Mouse (Mus musculus): ENCODE data around the gene Slc25a25. TPM values are rescaled to one million over a fixed set of nuclear protein-coding genes. Genes with fewer than 3 reads are reported as not detected.
"Not testable (repeated sequence)": the region's sequence is repeated elsewhere in the genome, so short reads cannot be mapped to it uniquely, and the experiment has no call there.

Gene Slc25a25
- polyA plus RNA-seq, 1 experiment from 2014 or later = 37.4 TPM

DNA sequence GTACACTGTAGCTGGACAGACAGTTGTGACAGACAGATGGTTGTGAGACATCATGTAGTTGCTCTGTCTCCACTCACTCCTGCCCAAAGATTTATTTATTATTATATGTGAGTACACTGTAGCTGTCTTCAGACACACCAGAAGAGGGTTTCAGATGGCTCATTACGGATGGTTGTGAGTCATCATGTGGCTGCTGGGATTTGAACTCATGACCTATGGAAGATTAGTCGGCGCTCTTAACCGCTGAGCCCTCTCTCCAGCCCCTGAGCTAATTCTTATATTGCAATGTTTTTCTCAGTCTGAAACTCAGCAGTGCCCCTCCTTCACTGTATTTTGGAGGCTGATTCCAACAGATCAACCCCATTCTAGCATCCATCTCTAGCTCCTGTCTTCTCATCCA lies 34.5 kb upstream of the Slc25a25 start:
- Histone ChIP-seq H3K4me2 (no peak overlapping the region), H3K9ac (no peak overlapping the region), H3K9me3 (replicated peaks) (no peaks in the 10 kb centered on the region), H3K4me3 (no peak overlapping the region), H3K36me3 (ENCODE audit: poor library complexity, severe bottlenecking) (no peaks in the 10 kb centered on the region), H3K27me3 (no peaks in the 10 kb centered on the region), H3K27ac (no peak overlapping the region), H3K4me1 (no peaks in the 10 kb centered on the region)
- 93% methylated on average over 4 of the region's 4 CpGs for WGBS
- ATAC-seq = no peak

- Histone ChIP-seq H3K27ac (no peak overlapping the region), H3K9me3 (replicated peaks) (no peaks in the 10 kb centered on the region), H3K27me3 (no peaks in the 10 kb centered on the region), H3K4me3 (no peak overlapping the region), H3K4me1 (no peaks in the 10 kb centered on the region), H3K36me3 (ENCODE audit: poor library complexity, severe bottlenecking) (no peaks in the 10 kb centered on the region), H3K9ac (no peak overlapping the region), H3K4me2 (no peak overlapping the region)
- ATAC-seq = no peak
- WGBS = 81% methylated on average over 6 of the region's 6 CpGs
Observed at GRCm38 (mm10) chr2:32484933-32485332, 33.7 kb upstream of the Slc25a25 start.

GRCm38 (mm10) chr2:32483179-32483875 lies 32.1 kb upstream of the Slc25a25 start:
- H3K27ac ChIP-seq = no peak overlapping the region
- no peak overlapping the region for H3K9ac ChIP-seq
- H3K9me3 ChIP-seq (replicated peaks) = no peaks in the 10 kb centered on the region
- H3K27me3 ChIP-seq = no peaks in the 10 kb centered on the region
- H3K36me3 ChIP-seq (ENCODE audit: poor library complexity, severe bottlenecking) = no peaks in the 10 kb centered on the region
- no peak overlapping the region for H3K4me3 ChIP-seq
- no peaks in the 10 kb centered on the region for H3K4me1 ChIP-seq
- H3K4me2 ChIP-seq = no peak overlapping the region
- ATAC-seq = no peak
- WGBS = 77% methylated on average over 9 of the region's 9 CpGs

GRCm38 (mm10) chr2:32482351-32482750 lies 31.1 kb upstream of the Slc25a25 start:
- Histone ChIP-seq H3K9ac (no peak overlapping the region), H3K9me3 (replicated peaks) (0 out of 2 replicates have a peak, but pooled peaks cover 5% of the 10 kb centered on the region), H3K36me3 (ENCODE audit: poor library complexity, severe bottlenecking) (no peaks in the 10 kb centered on the region), H3K4me3 (no peak overlapping the region), H3K4me2 (no peak overlapping the region), H3K27me3 (no peaks in the 10 kb centered on the region), H3K4me1 (no peaks in the 10 kb centered on the region), H3K27ac (no peak overlapping the region)
- ATAC-seq = no peak
- 92% methylated on average over 8 of the region's 8 CpGs for WGBS

GRCm38 (mm10) chr2:32475361-32475760 lies 24.1 kb upstream of the Slc25a25 start:
- 99% methylated on average over 6 of the region's 9 CpGs for WGBS
- ATAC-seq; H3K36me3 ChIP-seq (ENCODE audit: poor library complexity, severe bottlenecking); H3K27ac ChIP-seq; H3K4me3 ChIP-seq; H3K27me3 ChIP-seq; H3K4me2 ChIP-seq; H3K4me1 ChIP-seq; H3K9me3 ChIP-seq (replicated peaks); H3K9ac ChIP-seq: not testable (repeated sequence)

GRCm38 (mm10) chr2:32471681-32472061 lies 20.4 kb upstream of the Slc25a25 start:
- WGBS = 86% methylated on average over 6 of the region's 6 CpGs
- Histone ChIP-seq H3K9me3 (replicated peaks) (no peaks in the 10 kb centered on the region), H3K4me1 (no peaks in the 10 kb centered on the region), H3K4me2 (no peak overlapping the region), H3K27me3 (no peaks in the 10 kb centered on the region), H3K9ac (no peak overlapping the region), H3K27ac (no peak overlapping the region), H3K36me3 (ENCODE audit: poor library complexity, severe bottlenecking) (no peaks in the 10 kb centered on the region), H3K4me3 (no peak overlapping the region)
- ATAC-seq = no peak

- ATAC-seq = no peak
- no peaks in the 10 kb centered on the region for H3K27me3 ChIP-seq
- no peak overlapping the region for H3K4me3 ChIP-seq
- H3K9ac ChIP-seq = no peak overlapping the region
- H3K4me1 ChIP-seq = no peaks in the 10 kb centered on the region
- H3K36me3 ChIP-seq (ENCODE audit: poor library complexity, severe bottlenecking) = no peaks in the 10 kb centered on the region
- H3K9me3 ChIP-seq (replicated peaks) = no peaks in the 10 kb centered on the region
- WGBS = 83% methylated on average over 6 of the region's 6 CpGs
- H3K4me2 ChIP-seq = no peak overlapping the region
- H3K27ac ChIP-seq = no peak overlapping the region
Observed at GRCm38 (mm10) chr2:32471001-32471680, 19.9 kb upstream of the Slc25a25 start.

GRCm38 (mm10) chr2:32464212-32464891 lies 13.1 kb upstream of the Slc25a25 start:
- Histone ChIP-seq H3K9me3 (replicated peaks) (no peaks in the 10 kb centered on the region), H3K27me3 (no peaks in the 10 kb centered on the region), H3K9ac (no peak overlapping the region), H3K36me3 (ENCODE audit: poor library complexity, severe bottlenecking) (no peaks in the 10 kb centered on the region), H3K27ac (no peak overlapping the region), H3K4me3 (no peak overlapping the region), H3K4me2 (no peak overlapping the region), H3K4me1 (no peaks in the 10 kb centered on the region)
- no peak for ATAC-seq
- 82% methylated on average over 6 of the region's 6 CpGs for WGBS

DNA sequence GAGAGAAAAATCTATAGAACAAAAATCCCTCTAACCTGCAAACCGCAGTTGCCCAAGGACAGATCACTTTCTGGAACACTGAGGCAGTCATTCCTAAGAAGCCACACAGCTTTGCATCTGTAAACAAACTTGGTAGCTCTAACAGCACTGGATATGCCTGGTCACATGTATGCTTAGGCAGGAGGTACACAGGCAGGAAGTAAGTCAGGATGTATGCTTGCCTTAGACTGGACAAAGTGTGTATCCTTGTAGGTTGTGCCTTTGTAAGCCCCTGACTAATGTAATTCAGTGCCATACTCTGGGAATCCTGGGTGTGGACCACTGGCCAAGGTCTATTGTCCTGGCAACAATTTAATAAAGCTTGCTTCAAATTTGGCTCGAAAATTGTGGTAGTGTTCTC lies 12.5 kb upstream of the Slc25a25 start:
- Histone ChIP-seq H3K4me3 (no peak overlapping the region), H3K9ac (no peak overlapping the region), H3K4me2 (no peak overlapping the region), H3K27ac (no peak overlapping the region), H3K36me3 (ENCODE audit: poor library complexity, severe bottlenecking) (no peaks in the 10 kb centered on the region), H3K9me3 (replicated peaks) (no peaks in the 10 kb centered on the region), H3K27me3 (no peaks in the 10 kb centered on the region), H3K4me1 (no peaks in the 10 kb centered on the region)
- WGBS = 71% methylated on average over 2 of the region's 2 CpGs
- no peak for ATAC-seq

DNA sequence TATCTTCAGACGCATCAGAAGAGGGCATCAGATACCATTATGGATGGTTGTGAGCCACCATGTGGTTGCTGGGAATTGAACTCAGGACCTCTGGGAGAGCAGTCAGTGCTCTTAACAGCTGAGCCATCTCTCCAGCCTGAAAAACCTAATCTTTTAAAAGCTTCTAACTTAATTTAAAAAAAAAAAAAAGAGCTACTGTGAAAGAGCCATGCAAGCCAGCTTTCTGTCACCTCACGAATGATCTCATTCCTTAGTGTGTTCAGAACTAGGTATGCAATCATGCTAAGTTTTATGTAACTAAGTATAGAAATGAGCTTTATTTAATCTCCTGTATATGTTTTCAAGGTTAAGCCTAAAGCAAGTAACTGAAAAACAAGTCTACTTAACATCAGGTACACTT lies 8.4 kb upstream of the Slc25a25 start:
- WGBS = 95% methylated on average over 2 of the region's 2 CpGs
- Histone ChIP-seq H3K4me2 (no peak overlapping the region), H3K9me3 (replicated peaks) (no peaks in the 10 kb centered on the region), H3K27ac (no peak overlapping the region), H3K4me1 (no peaks in the 10 kb centered on the region), H3K27me3 (no peaks in the 10 kb centered on the region), H3K9ac (no peak overlapping the region), H3K36me3 (ENCODE audit: poor library complexity, severe bottlenecking) (peaks cover 21% of the 10 kb centered on the region), H3K4me3 (no peak overlapping the region)
- no peak for ATAC-seq

DNA sequence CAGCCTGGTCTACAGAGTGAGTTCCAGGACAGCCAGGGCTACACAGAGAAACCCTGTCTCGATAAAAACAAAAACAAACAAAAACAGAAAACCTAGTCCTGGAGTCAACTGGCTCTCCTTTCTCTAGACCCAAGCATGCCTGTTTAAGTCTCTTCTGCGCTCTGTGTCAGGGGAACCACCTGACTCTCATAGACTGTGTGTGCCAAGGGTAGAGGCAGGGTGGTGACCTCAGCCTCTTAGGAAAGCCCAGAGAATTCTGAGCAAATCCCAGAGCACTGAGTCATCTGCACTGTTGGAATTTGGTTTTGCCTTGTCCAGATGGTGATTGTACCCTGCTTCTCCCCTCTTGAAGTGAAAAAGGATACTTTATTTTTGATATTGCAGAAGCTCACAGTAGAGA lies 7.1 kb upstream of the Slc25a25 start:
- peaks cover 21% of the 10 kb centered on the region for H3K36me3 ChIP-seq (ENCODE audit: poor library complexity, severe bottlenecking)
- H3K9ac ChIP-seq = no peak overlapping the region
- no peak overlapping the region for H3K4me3 ChIP-seq
- no peak overlapping the region for H3K27ac ChIP-seq
- 81% methylated on average over 2 of the region's 2 CpGs for WGBS
- H3K9me3 ChIP-seq (replicated peaks) = no peaks in the 10 kb centered on the region
- no peak for ATAC-seq
- H3K27me3 ChIP-seq = no peaks in the 10 kb centered on the region
- H3K4me1 ChIP-seq = peaks cover 12% of the 10 kb centered on the region
- no peak overlapping the region for H3K4me2 ChIP-seq

DNA sequence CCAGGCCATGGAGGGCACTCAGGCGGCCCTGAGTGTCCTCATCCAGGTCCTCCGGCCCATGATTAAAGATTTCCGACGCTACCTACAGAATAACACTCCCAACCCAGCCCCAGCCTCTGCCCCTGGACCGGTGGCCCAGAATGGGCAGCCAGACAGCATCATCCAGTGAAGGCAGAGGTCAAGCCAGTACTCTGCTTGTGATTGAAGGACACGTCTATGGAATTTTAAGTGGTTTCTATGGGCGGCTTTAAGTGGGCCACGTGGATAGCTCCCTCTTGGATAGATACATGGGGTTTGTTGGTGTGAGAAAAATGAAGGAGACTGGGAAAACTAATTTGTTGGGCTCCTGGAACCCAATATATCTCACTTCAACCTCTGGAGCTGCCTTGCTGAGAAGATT lies 3.9 kb upstream of the Slc25a25 start:
- WGBS = 94% methylated on average over 8 of the region's 8 CpGs
- ATAC-seq = no peak
- peaks cover 33% of the 10 kb centered on the region for H3K4me1 ChIP-seq
- no peak overlapping the region for H3K9ac ChIP-seq
- H3K27me3 ChIP-seq = no peaks in the 10 kb centered on the region
- peaks cover 21% of the 10 kb centered on the region for H3K36me3 ChIP-seq (ENCODE audit: poor library complexity, severe bottlenecking)
- no peaks in the 10 kb centered on the region for H3K9me3 ChIP-seq (replicated peaks)
- no peak overlapping the region for H3K27ac ChIP-seq
- no peak overlapping the region for H3K4me2 ChIP-seq
- H3K4me3 ChIP-seq = no peak overlapping the region
